ENCODE assay signal across 17 mouse cellular contexts in genomic region chr12:79560084-79560699, GRCm38 (mm10).
DNase-seq lines count a peak whose midpoint lies in the region; ATAC-seq lines count a peak whose summit lies in the region.
"Had no signal": no experiment of that assay in that cellular context is flagged by ENCODE, and none has a peak within 500 bp of the region (broad histone marks: within the 10 kb centered on the region; RNA-seq: fewer than 3 reads in every experiment).

No protein-coding gene starts in this region.

- H3K36me3 ChIP-seq in liver, embryonic 13.5 days: no peaks in the 10 kb centered on the region
- no peaks in the 10 kb centered on the region for H3K36me3 ChIP-seq in liver, embryonic 12.5 days
- H3K36me3 ChIP-seq in embryonic facial prominence, embryonic 12.5 days: no peaks in the 10 kb centered on the region
- no peaks in the 10 kb centered on the region for H3K36me3 ChIP-seq in limb, embryonic 15.5 days
- H3K36me3 ChIP-seq: forebrain, embryonic 12.5 days; hindbrain, embryonic 13.5 days; midbrain, embryonic 12.5 days; stomach, embryonic 15.5 days had no signal

- peak overlapping the region; percentile 54 for H3K27ac ChIP-seq in liver, embryonic 13.5 days
- no peak overlapping the region for H3K27ac ChIP-seq in liver, embryonic 12.5 days
- peak overlapping the region; percentile 72 for H3K27ac ChIP-seq in embryonic facial prominence, embryonic 12.5 days
- H3K27ac ChIP-seq in limb, embryonic 15.5 days: 0 out of 2 replicates have a peak overlapping the region, but pooled peaks have one; percentile 34
- H3K27ac ChIP-seq: forebrain, embryonic 12.5 days; hindbrain, embryonic 13.5 days; midbrain, embryonic 12.5 days had no signal

- no peak for ATAC-seq in liver, embryonic 13.5 days (ENCODE audit: low read depth)
- no peak for ATAC-seq in liver, embryonic 12.5 days
- ATAC-seq in embryonic facial prominence, embryonic 12.5 days (ENCODE audit: insufficient number of reproducible peaks, insufficient read depth, low FRiP score, low TSS enrichment): 0 out of 2 replicates have a peak, but pooled peaks have one; percentile 22
- ATAC-seq in limb, embryonic 15.5 days (ENCODE audit: insufficient number of reproducible peaks, low FRiP score, low TSS enrichment, low read depth): no peak
- ATAC-seq: CD4-positive, CD25-positive, alpha-beta regulatory T cell, adult 4 months had no signal

- no peak for DNase-seq in liver, embryonic 13.5 days
- DNase-seq in MN1 (ENCODE audit: low spot score): peak; percentile 86
- DNase-seq in heart, adult 18-20 months: no peak
- no peak for DNase-seq in urinary bladder, postnatal 10 days (ENCODE audit: low spot score)
- no peak for DNase-seq in frontal cortex, adult 2 months (ENCODE audit: extremely low spot score in 1 of 2, low spot score in 1 of 2)
- DNase-seq: adrenal gland, postnatal 25 days; cerebellum, adult 9-11 months; heart, adult 11 months; thymus, postnatal 14 days had no signal

- WGBS in liver, embryonic 13.5 days (ENCODE audit: insufficient replicate concordance): 75% methylated on average over 8 of the region's 8 CpGs
- 74% methylated on average over 8 of the region's 8 CpGs for WGBS in liver, embryonic 12.5 days (ENCODE audit: insufficient replicate concordance)
- WGBS in embryonic facial prominence, embryonic 12.5 days: 55% methylated on average over 8 of the region's 8 CpGs
- 54% methylated on average over 8 of the region's 8 CpGs for WGBS in limb, embryonic 15.5 days

- H3K4me3 ChIP-seq in liver, embryonic 13.5 days (replicated peaks): no peak overlapping the region
- no peak overlapping the region for H3K4me3 ChIP-seq in liver, embryonic 12.5 days
- H3K4me3 ChIP-seq in embryonic facial prominence, embryonic 12.5 days: no peak overlapping the region
- no peak overlapping the region for H3K4me3 ChIP-seq in limb, embryonic 15.5 days
- H3K4me3 ChIP-seq: forebrain, embryonic 12.5 days; hindbrain, embryonic 13.5 days; midbrain, embryonic 12.5 days; stomach, embryonic 15.5 days had no signal

- peaks cover 12% of the 10 kb centered on the region; the same call in 1 of the 2 replicates for H3K4me1 ChIP-seq in liver, embryonic 13.5 days (replicated peaks)
- peaks cover 17% of the 10 kb centered on the region for H3K4me1 ChIP-seq in liver, embryonic 12.5 days
- H3K4me1 ChIP-seq in embryonic facial prominence, embryonic 12.5 days: peaks cover 14% of the 10 kb centered on the region
- H3K4me1 ChIP-seq in limb, embryonic 15.5 days: no peaks in the 10 kb centered on the region
- H3K4me1 ChIP-seq: forebrain, embryonic 12.5 days; hindbrain, embryonic 13.5 days; midbrain, embryonic 12.5 days; stomach, embryonic 15.5 days had no signal

- no peak overlapping the region for H3K4me2 ChIP-seq in liver, embryonic 13.5 days
- H3K4me2 ChIP-seq in liver, embryonic 12.5 days: no peak overlapping the region
- H3K4me2 ChIP-seq in embryonic facial prominence, embryonic 12.5 days (replicated peaks): no peak overlapping the region
- no peak overlapping the region for H3K4me2 ChIP-seq in limb, embryonic 15.5 days
- H3K4me2 ChIP-seq: forebrain, embryonic 12.5 days; hindbrain, embryonic 13.5 days; midbrain, embryonic 12.5 days; stomach, embryonic 15.5 days had no signal

- no peak overlapping the region for H3K9ac ChIP-seq in liver, embryonic 13.5 days
- no peak overlapping the region for H3K9ac ChIP-seq in liver, embryonic 12.5 days
- H3K9ac ChIP-seq in embryonic facial prominence, embryonic 12.5 days: no peak overlapping the region
- H3K9ac ChIP-seq in limb, embryonic 15.5 days: no peak overlapping the region
- H3K9ac ChIP-seq: forebrain, embryonic 12.5 days; hindbrain, embryonic 13.5 days; midbrain, embryonic 12.5 days; stomach, embryonic 15.5 days had no signal

- H3K27me3 ChIP-seq in liver, embryonic 13.5 days: no peaks in the 10 kb centered on the region
- no peaks in the 10 kb centered on the region for H3K27me3 ChIP-seq in liver, embryonic 12.5 days (replicated peaks)
- H3K27me3 ChIP-seq in embryonic facial prominence, embryonic 12.5 days: no peaks in the 10 kb centered on the region
- H3K27me3 ChIP-seq in limb, embryonic 15.5 days: no peaks in the 10 kb centered on the region
- H3K27me3 ChIP-seq: forebrain, embryonic 12.5 days; hindbrain, embryonic 13.5 days; midbrain, embryonic 12.5 days; stomach, embryonic 15.5 days had no signal

- H3K9me3 ChIP-seq in liver, embryonic 13.5 days (replicated peaks): no peaks in the 10 kb centered on the region
- no peaks in the 10 kb centered on the region for H3K9me3 ChIP-seq in liver, embryonic 12.5 days (replicated peaks)
- no peaks in the 10 kb centered on the region for H3K9me3 ChIP-seq in embryonic facial prominence, embryonic 12.5 days
- no peaks in the 10 kb centered on the region for H3K9me3 ChIP-seq in limb, embryonic 15.5 days
- H3K9me3 ChIP-seq: forebrain, embryonic 12.5 days; hindbrain, embryonic 13.5 days; midbrain, embryonic 12.5 days; stomach, embryonic 15.5 days had no signal
